ENCODE assay signal across 9 mouse cellular contexts in the genomic region with DNA sequence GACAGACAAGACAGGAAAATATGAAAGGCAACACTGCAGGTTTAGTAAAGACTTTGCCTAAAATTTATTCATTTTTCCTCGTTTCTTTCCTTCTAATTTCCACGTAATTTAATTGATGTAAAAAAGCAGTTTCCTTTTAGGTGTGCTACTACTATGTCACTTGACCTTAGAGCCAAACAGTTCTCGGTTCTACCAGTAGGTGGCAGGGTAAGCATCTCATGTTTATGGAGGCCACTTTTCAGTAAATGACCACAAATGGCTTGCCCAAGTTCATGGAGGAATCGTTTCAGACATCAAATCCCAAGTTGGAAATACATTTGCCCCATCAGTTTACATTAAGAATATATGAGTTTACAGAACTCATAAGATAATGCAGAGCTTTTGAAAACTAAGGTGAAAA.
DNase-seq lines count a peak whose midpoint lies in the region; ATAC-seq lines count a peak whose summit lies in the region.
"Had no signal": no experiment of that assay in that cellular context is flagged by ENCODE, and none has a peak within 500 bp of the region (broad histone marks: within the 10 kb centered on the region; RNA-seq: fewer than 3 reads in every experiment).

No protein-coding gene starts in this region.

- ATAC-seq in forebrain, embryonic 16.5 days = no peak
- ATAC-seq in midbrain, embryonic 11.5 days (ENCODE audit: low FRiP score) = no peak
- no peak for ATAC-seq in midbrain, embryonic 13.5 days
- 0 out of 2 replicates have a peak, but pooled peaks have one; percentile 34 for ATAC-seq in erythroid progenitor cell, adult 5-6 weeks (replicated peaks; ENCODE audit: low FRiP score, poor library complexity, severe bottlenecking)

- H3K4me1 ChIP-seq in forebrain, embryonic 10.5 days = no peaks in the 10 kb centered on the region
- 0 out of 2 replicates have a peak, but pooled peaks cover 5% of the 10 kb centered on the region for H3K4me1 ChIP-seq in forebrain, embryonic 16.5 days (replicated peaks; ENCODE audit: control insufficient read depth, insufficient read depth, low read length)
- no peaks in the 10 kb centered on the region for H3K4me1 ChIP-seq in midbrain, embryonic 11.5 days (ENCODE audit: control insufficient read depth, insufficient read depth, low read length)
- H3K4me1 ChIP-seq in midbrain, embryonic 13.5 days (replicated peaks) = no peaks in the 10 kb centered on the region
- H3K4me1 ChIP-seq: midbrain, embryonic 12.5 days had no signal

- WGBS in forebrain, embryonic 10.5 days = 60% methylated on average over 4 of the region's 4 CpGs
- 59% methylated on average over 4 of the region's 4 CpGs for WGBS in forebrain, embryonic 16.5 days
- WGBS in midbrain, embryonic 11.5 days = 61% methylated on average over 4 of the region's 4 CpGs
- 53% methylated on average over 4 of the region's 4 CpGs for WGBS in midbrain, embryonic 13.5 days

- intact Hi-C loops in left cerebral cortex, postnatal 14 days (cut with DNase I) = loop anchor here (5.0 kb wide), 1 partner anchor 531 kb away; no protein-coding TSS in a partner anchor

- no peak overlapping the region for H3K9ac ChIP-seq in forebrain, embryonic 16.5 days (replicated peaks; ENCODE audit: low read depth, low read length)
- H3K9ac ChIP-seq in midbrain, embryonic 11.5 days (ENCODE audit: low read length) = no peak overlapping the region
- H3K9ac ChIP-seq in midbrain, embryonic 13.5 days (replicated peaks) = no peak overlapping the region
- H3K9ac ChIP-seq: midbrain, embryonic 12.5 days had no signal

- no peaks in the 10 kb centered on the region for H3K27me3 ChIP-seq in forebrain, embryonic 10.5 days (ENCODE audit: poor library complexity, severe bottlenecking)
- H3K27me3 ChIP-seq in forebrain, embryonic 16.5 days (replicated peaks; ENCODE audit: control insufficient read depth, insufficient read depth, low read length) = no peaks in the 10 kb centered on the region
- H3K27me3 ChIP-seq in midbrain, embryonic 11.5 days (ENCODE audit: control insufficient read depth, insufficient read depth, low read length) = no peaks in the 10 kb centered on the region
- H3K27me3 ChIP-seq in midbrain, embryonic 13.5 days = no peaks in the 10 kb centered on the region
- H3K27me3 ChIP-seq: midbrain, embryonic 12.5 days had no signal

- H3K9me3 ChIP-seq in forebrain, embryonic 10.5 days = peaks cover 5% of the 10 kb centered on the region; the same call in 1 of the 2 replicates
- peaks cover 3% of the 10 kb centered on the region; the same call in 1 of the 2 replicates for H3K9me3 ChIP-seq in forebrain, embryonic 16.5 days (ENCODE audit: control insufficient read depth, low read length)
- H3K9me3 ChIP-seq in midbrain, embryonic 11.5 days (ENCODE audit: control insufficient read depth, low read length) = no peaks in the 10 kb centered on the region; the same call in 1 of the 2 replicates
- no peaks in the 10 kb centered on the region for H3K9me3 ChIP-seq in midbrain, embryonic 13.5 days

- no peak overlapping the region for H3K4me3 ChIP-seq in forebrain, embryonic 10.5 days
- H3K4me3 ChIP-seq in forebrain, embryonic 16.5 days (replicated peaks; ENCODE audit: low read length) = no peak overlapping the region
- H3K4me3 ChIP-seq in midbrain, embryonic 11.5 days (ENCODE audit: low read depth, low read length) = no peak overlapping the region
- H3K4me3 ChIP-seq in midbrain, embryonic 13.5 days (replicated peaks) = no peak overlapping the region
- H3K4me3 ChIP-seq: midbrain, embryonic 12.5 days had no signal

- DNase-seq in forebrain, embryonic 10.5 days (ENCODE audit: extremely low spot score, low spot score) = peak; percentile 27
- peak; percentile 90 for DNase-seq in midbrain, embryonic 11.5 days (ENCODE audit: low spot score, missing footprints)
- DNase-seq in brain, adult 2 months (ENCODE audit: low read depth, low spot score) = peak; percentile 86
- DNase-seq in left cerebral cortex, postnatal 14 days (ENCODE audit: low spot score in 2 of 2) = peak; percentile 19 to 57
- DNase-seq in spleen, postnatal 10 days (ENCODE audit: low spot score in 2 of 2) = peak; percentile 26 to 64

- no peak overlapping the region for H3K4me2 ChIP-seq in forebrain, embryonic 16.5 days (ENCODE audit: low read length)
- no peak overlapping the region for H3K4me2 ChIP-seq in midbrain, embryonic 11.5 days
- H3K4me2 ChIP-seq in midbrain, embryonic 13.5 days (replicated peaks) = no peak overlapping the region
- H3K4me2 ChIP-seq: midbrain, embryonic 12.5 days had no signal

- no peaks in the 10 kb centered on the region for H3K36me3 ChIP-seq in forebrain, embryonic 10.5 days (replicated peaks)
- no peaks in the 10 kb centered on the region for H3K36me3 ChIP-seq in forebrain, embryonic 16.5 days (ENCODE audit: control insufficient read depth, insufficient read depth)
- no peaks in the 10 kb centered on the region for H3K36me3 ChIP-seq in midbrain, embryonic 11.5 days (ENCODE audit: control insufficient read depth, insufficient read depth, low read length)
- H3K36me3 ChIP-seq in midbrain, embryonic 13.5 days = peaks cover 3% of the 10 kb centered on the region; the same call in 1 of the 2 replicates
- H3K36me3 ChIP-seq: midbrain, embryonic 12.5 days had no signal

- no peak overlapping the region for H3K27ac ChIP-seq in forebrain, embryonic 10.5 days
- no peak overlapping the region for H3K27ac ChIP-seq in forebrain, embryonic 16.5 days (ENCODE audit: low read length)
- H3K27ac ChIP-seq in midbrain, embryonic 11.5 days (ENCODE audit: low read depth, low read length) = no peak overlapping the region
- no peak overlapping the region for H3K27ac ChIP-seq in midbrain, embryonic 13.5 days
- H3K27ac ChIP-seq: midbrain, embryonic 12.5 days had no signal

Comparison
In these comparisons a context has a peak if more than half of its experiments do, and no peak if none do; other contexts are left out.
1. DNase-seq: peak in every context shown above with its lines; median percentile 90 in midbrain, embryonic 11.5 days; 86 in brain, adult 2 months; 45 in spleen, postnatal 10 days; 38 in left cerebral cortex, postnatal 14 days; 27 in forebrain, embryonic 10.5 days.